Mouse (Mus musculus) lung, postnatal 4 days (tissue): ENCODE data around the gene Agrn.
"Not testable (repeated sequence)": the region's sequence is repeated elsewhere in the genome, so short reads cannot be mapped to it uniquely, and the experiment has no call there.

ENCODE experiments used
- DNase-seq, 2 experiments: peaks; one replicate each; pipeline ENCODE4 v3.0.0; 2021

Gene Agrn

DNA sequence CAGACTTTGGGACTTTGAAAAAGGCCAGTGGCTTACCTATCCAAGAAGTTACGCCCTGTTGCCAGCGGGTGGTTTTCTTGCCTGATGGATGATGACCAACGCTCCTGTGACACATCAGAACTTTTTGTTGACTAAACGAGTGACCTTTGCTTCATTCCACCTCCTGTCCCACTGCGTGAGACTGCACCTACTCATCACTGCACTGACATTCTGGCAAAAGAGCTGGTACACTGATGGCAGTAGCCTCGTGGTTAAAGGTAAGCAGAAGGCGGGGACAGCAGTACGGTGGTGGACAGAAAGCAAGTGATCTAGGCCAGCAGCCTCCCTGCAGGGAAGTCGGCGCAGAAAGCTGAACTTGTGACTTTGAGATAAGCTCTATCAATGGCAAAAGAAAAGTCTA, 46.4 kb downstream of the Agrn start:
- DNase-seq: not testable (repeated sequence)

DNA sequence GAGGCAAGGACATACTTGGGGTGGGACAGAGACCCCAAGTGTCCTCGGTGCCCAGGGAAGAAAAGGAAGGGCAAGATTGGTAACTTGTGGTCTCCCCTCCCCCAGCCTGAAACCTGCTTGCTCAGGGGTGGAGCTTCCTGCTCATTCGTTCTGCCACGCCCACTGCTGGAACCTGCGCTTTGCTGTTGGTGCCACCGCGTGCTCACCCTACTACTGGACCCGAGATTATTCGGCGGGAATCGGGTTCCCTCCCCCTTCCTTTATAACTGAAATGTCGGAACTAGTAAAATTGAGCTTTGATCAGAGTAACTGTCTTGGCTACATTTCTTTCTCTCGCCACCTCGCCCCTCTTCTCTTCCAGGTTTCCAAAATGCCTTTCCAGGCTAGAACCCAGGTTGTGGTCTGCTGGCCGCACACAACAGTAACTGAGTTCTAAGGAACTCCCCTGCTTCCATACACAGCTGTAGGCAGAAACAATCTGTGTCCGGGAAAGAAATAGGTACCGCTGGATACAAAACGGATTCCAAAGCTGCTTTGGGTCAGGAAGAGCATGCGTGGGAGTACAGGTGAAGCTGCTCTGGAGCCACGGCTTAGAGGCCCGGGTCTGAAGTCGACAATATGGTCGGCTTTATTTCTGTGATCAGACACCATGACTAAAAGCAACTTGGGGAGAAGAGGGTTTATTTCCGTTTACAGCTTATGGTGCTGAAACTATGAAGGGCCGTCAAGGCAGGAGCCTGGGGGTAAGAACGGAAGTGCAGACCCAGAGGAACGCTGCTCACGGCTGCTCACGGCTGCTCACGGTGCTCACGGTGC, 60.8 kb downstream of the Agrn start:
- no peak for DNase-seq

DNA sequence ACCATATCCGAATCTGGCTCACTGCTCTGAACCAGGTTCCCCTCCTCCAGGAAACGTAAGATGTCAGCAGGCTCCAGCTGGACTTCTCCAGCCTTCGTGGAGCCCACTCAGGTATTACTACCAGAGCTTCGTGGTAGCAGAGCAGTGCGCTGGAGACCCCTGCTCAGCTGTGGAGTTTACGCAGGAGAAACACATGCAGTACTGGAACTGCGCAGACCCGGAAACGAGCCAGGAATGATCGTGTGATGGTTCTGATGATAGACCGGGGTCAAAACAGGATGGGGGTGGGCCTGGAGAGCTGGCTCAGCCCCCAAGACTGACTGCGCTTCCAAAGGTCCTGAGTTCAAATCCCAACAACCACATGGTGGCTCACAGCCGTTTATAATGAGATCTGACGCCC, 61.5 kb downstream of the Agrn start:
- no peak for DNase-seq

DNA sequence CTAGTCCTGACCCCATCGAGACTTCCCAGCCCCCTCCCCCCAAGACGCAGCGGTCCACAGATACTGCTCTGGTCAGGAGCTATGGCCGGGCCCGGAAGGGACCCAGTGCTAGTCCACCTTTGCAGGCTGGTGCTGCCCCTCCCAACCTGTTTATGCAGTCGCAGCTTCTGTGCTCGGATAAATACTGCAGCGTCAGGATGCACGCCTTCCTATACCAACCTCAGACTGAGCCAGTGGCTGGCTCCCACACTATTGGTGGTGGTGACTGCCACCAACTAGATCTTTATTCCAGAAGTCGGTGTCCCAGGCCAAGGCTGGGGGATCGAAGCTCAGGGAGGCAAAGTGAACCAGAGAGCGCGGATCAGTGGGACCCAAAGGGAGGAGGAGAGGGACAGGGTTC, 62.2 kb downstream of the Agrn start:
- DNase-seq: no peak

DNA sequence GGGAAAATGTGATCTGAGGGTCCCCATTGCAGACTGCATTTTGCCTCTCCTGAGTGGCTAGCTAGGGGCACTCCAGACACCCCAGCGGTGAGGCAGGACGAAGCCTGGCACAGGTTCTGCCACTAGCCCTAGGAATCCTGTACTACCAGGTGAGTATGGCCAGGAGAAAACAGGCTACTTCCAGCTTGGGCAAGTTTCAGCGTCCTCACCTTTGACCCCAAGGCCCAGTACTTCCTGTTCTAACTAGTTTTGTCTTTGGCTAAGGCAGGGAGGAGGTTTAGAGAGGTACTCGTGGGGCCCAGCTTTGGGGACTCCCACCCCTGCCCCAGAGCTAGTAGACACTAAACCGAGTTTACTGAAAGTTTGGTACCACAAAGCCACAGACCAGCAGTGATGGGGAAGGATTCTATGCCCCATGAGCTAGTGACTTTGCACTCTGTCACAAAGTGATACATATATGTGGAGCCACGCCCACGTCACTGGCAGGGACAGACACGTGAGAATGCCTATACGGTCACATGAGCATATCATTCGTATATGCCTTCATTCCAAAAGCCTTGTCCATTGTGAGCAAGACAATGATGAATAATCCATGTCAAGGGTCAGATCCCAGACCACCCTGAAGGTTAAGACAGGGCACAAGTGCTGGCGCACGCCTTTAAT, 63.2 kb downstream of the Agrn start:
- DNase-seq: no peak

DNA sequence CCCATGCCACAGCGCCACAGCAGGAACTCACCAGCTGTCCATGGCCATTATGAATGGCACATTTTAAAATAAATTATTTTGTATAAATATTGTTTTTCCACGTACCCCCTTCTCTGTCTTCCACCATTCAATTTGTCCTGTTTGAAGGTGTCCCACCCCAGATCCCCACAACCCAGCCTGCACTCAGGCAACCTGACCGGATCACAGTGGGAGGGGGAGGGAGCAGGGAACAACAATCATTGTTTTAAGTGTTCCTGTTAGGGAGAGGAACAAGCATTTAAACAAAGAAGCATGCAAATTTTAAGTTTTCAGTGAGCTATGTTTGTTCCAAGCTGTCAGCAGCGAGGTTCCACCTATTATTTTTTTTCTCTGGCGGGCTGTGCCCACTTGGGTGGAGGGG, 64.0 kb downstream of the Agrn start:
- DNase-seq: no peak

DNA sequence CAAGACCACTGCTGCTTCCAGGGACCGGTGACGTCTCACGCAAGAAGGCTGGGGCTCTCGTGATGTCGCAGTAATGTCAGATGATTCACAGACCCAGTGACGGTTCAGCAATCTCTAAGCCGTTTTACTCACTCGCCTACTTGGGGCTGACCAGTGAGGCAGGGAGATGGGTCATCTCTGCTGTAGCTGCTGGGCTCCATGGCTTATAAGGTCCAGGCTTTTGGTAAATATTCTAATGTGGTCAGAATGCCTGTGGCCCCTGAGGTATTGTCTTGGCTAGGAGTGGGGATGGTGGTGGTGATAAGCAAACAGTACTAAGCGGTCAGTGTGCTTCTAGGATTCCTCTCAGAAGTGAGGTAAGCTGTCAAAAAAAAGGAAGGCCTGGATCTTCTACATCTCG, 66.3 kb downstream of the Agrn start:
- DNase-seq: no peak

DNA sequence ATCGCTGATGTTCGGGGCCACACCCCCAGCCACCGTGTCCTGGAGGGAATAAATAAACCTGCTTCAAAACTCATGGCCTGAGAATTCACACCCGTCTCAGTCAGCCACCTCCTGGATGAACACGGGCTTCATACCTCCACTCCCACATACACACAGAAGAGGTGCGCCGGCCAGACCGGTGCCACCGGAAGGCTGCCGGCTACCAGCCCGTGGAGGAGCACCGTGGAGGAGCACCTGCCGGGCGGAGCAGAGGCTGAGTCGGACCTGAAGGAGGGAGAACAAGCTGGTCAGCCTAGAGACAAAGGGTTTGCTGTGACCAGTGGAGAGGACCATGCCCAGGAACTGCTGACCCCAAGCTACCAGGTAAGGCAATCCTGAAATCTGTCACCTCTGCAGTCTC, 66.9 kb downstream of the Agrn start, which contains the start of gene Rnf223:
Rnf223 (plus strand) TSS at position 78 of the 400 bp plus-strand sequence.
- no peak for DNase-seq

DNA sequence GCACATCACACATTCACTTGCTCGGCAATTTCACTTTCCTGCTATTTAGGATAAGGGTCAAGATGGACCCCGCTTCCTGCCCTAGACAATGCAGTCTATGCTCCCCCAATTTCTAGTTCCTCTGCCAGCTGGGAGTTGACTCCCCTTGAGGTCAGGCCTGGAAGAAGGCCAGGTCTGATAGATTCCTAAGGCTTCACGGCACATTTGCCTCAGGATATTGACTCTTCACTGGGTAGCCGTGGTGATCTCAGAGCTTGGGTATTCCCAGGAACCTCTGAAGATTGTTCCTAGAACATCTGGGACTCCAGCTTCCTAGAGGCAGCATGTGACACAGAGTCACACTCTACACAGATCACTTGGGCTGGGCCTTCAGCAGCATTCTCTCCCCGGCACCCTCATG, 68.5 kb downstream of the Agrn start:
- no peak for DNase-seq

DNA sequence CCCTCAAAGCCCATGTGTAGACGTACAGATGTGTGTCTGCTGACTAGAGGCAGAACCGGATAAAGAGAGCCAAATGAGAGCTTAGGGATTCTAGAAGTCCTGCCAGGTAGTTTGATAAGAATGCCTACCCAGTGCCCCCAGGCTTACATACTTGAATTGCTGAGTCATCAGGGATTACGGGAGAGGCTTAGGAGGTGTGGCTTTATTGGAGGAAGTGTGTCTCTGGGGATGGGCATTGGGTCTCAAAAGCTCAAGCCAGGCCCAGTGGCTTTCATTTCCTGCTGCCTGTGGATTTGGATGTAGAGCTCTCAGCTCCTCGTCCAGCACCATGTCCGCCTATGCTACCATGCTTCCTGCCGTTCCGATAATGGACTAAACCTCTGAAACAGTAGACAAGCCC, 70.4 kb downstream of the Agrn start:
- no peak for DNase-seq

DNA sequence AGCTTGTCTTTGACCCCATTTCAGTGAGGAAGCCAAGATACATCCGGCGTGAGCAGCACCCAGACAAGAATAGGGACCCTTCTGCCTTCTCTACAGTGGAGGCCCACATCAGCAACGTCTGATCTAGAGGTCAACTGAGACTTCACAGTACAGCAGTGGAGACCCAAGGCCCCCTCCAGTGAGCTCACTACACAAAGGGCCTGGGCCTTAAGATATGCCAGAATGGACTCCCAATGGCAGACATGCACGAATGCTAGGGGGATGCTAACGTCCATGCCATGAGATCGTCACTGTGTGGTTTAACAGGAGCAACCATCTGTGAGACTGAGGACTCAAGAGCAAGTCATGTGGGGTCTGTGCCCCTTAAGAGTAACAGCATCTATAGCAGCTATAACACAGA, 71.9 kb downstream of the Agrn start:
- no peak for DNase-seq

DNA sequence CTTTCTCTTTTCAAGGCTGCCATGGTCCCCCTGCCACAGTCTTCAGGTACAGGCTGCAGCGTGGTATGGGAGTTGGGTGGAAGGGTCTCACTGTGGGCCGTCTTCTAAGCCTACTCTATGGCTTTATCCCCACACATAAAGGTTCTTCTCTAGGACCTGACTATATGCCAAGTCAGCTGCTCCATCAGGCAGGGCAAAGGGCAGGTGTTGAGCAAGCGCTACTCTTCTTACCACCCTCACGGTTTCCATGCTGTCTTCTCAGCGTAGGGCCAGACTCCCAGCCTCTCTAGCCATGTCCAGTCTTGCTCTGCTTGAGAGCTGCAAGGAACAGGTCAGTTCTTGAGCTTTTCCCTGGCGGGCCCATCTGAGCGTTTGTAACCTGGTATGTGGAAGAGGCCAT, 73.2 kb downstream of the Agrn start:
- DNase-seq: no peak
